Mouse (Mus musculus) liver, embryonic 13.5 days (tissue): Measurements from ENCODE around the gene 1190007I07Rik. TPM values are rescaled to one million over a fixed set of nuclear protein-coding genes. Genes with fewer than 3 reads are reported as not detected.
A peak's percentile ranks its signal among the peaks of the same experiment; 100 is the strongest.
"Not testable (repeated sequence)": the region's sequence is repeated elsewhere in the genome, so short reads cannot be mapped to it uniquely, and the experiment has no call there.

ENCODE experiments used
- ATAC-seq: fragments of 200-750 bp; cut with Nextera tagmentation; 2 replicates; pipeline ENCODE4 v1.8.0; 2017; ENCODE audit warnings: low read depth, mild to moderate bottlenecking, moderate number of reproducible peaks, moderate library complexity
- DNase-seq: peaks from one replicate; pipeline ENCODE4 v3.0.0; 2022
- H3K27ac ChIP-seq: fragments of 300-500 bp; sonication (generic); 2 replicates; pipeline ENCODE4 v1.5.1; 2015; ENCODE audit warnings: moderate library complexity, mild to moderate bottlenecking, inconsistent platforms
- H3K27me3 ChIP-seq: fragments of 300-500 bp; sonication (generic); 2 replicates; pipeline ENCODE4 v1.6.1; 2015; ENCODE audit warnings: mild to moderate bottlenecking, inconsistent platforms
- H3K36me3 ChIP-seq: fragments of 300-500 bp; sonication (generic); 2 replicates; pipeline ENCODE4 v1.6.1; 2015; ENCODE audit warnings: mild to moderate bottlenecking, inconsistent platforms
- H3K4me1 ChIP-seq: fragments of 300-500 bp; sonication (generic); replicated peaks from 2 replicates; pipeline ENCODE4 v1.6.1; 2015; ENCODE audit warnings: inconsistent platforms
- H3K4me2 ChIP-seq: fragments of 300-500 bp; sonication (generic); 2 replicates; pipeline ENCODE4 v1.6.1; 2015; ENCODE audit warnings: inconsistent platforms, mild to moderate bottlenecking, moderate library complexity
- H3K4me3 ChIP-seq: fragments of 300-500 bp; sonication (generic); replicated peaks from 2 replicates; pipeline ENCODE4 v1.5.1; 2015; ENCODE audit warnings: mild to moderate bottlenecking, inconsistent platforms
- H3K9ac ChIP-seq: fragments of 300-500 bp; sonication (generic); 2 replicates; pipeline ENCODE4 v1.6.1; 2015; ENCODE audit warnings: mild to moderate bottlenecking, inconsistent platforms
- H3K9me3 ChIP-seq: fragments of 300-500 bp; sonication (generic); replicated peaks from 2 replicates; pipeline ENCODE4 v1.6.1; 2016; ENCODE audit warnings: inconsistent platforms
- WGBS: fragments of 180-500 bp; shearing (Covaris S2); methylation state at CpG from one replicate; pipeline ENCODE4 v1.1.7; 2015; ENCODE audit not compliant: insufficient replicate concordance; 5-methylcytosine and 5-hydroxymethylcytosine counted together
- polyA plus RNA-seq: library from polyadenylated mRNA; unstranded; fragments of >200 nt; fragmentation: Nextera tagmentation; extraction: Ambion mirVana; gene quantifications from 2 replicates; pipeline ENCODE4 v1.2.1, GENCODE M21; 2015

Gene 1190007I07Rik
- polyA plus RNA-seq, 1 experiment from 2014 or later: 47.5 TPM

- H3K9ac ChIP-seq: peak overlapping the region; percentile 79
- no peaks in the 10 kb centered on the region for H3K36me3 ChIP-seq
- DNase-seq (no peak), ATAC-seq (peak; percentile 12)
- peak overlapping the region; percentile 72 for H3K4me2 ChIP-seq
- H3K4me3 ChIP-seq: peak overlapping the region; percentile 72
- H3K4me1 ChIP-seq: peaks cover 17% of the 10 kb centered on the region
- peak overlapping the region; percentile 75; the same call in 1 of the 2 replicates for H3K27ac ChIP-seq
- H3K27me3 ChIP-seq: no peaks in the 10 kb centered on the region
- H3K9me3 ChIP-seq: no peaks in the 10 kb centered on the region
- WGBS: 14% methylated on average over 9 of the region's 9 CpGs
These were observed 793 bp downstream of the 1190007I07Rik start for GRCm38 (mm10) chr10:82622235-82622634.

- H3K36me3 ChIP-seq, H3K27ac ChIP-seq, H3K4me2 ChIP-seq, H3K4me1 ChIP-seq, H3K9ac ChIP-seq, DNase-seq, ATAC-seq, H3K9me3 ChIP-seq, H3K27me3 ChIP-seq, H3K4me3 ChIP-seq: not testable (repeated sequence)
- WGBS: 48% methylated on average over 4 of the region's 4 CpGs
These were observed 28.6 kb downstream of the 1190007I07Rik start for GRCm38 (mm10) chr10:82594421-82594820.

GRCm38 (mm10) chr10:82589673-82590072 lies 33.4 kb downstream of the 1190007I07Rik start:
- not testable (repeated sequence) for H3K36me3 ChIP-seq, DNase-seq, H3K9ac ChIP-seq, H3K4me2 ChIP-seq, H3K27me3 ChIP-seq, H3K9me3 ChIP-seq, ATAC-seq, H3K4me1 ChIP-seq, H3K27ac ChIP-seq, H3K4me3 ChIP-seq
- 65% methylated on average over 9 of the region's 9 CpGs for WGBS

- DNase-seq, H3K27ac ChIP-seq, H3K4me3 ChIP-seq, ATAC-seq, H3K9me3 ChIP-seq, H3K27me3 ChIP-seq, H3K9ac ChIP-seq, H3K4me1 ChIP-seq, H3K4me2 ChIP-seq, H3K36me3 ChIP-seq: not testable (repeated sequence)
- WGBS: 89% methylated on average over 11 of the region's 11 CpGs
These were observed 51.9 kb downstream of the 1190007I07Rik start for GRCm38 (mm10) chr10:82571091-82571490.

Other genes starting within 250 kb of the 1190007I07Rik start
- not detected in 2 replicates for gene Gm1553, start 130.6 kb downstream of the 1190007I07Rik start, polyA plus RNA-seq
- 52.0 and 61.1 TPM in 2 replicates for gene Tdg, start 6.6 kb upstream of the 1190007I07Rik start, polyA plus RNA-seq
- 0.67 TPM in 2 replicates for gene Glt8d2, start 67.4 kb upstream of the 1190007I07Rik start, polyA plus RNA-seq
- 11.4 and 16.3 TPM in 2 replicates for gene Hcfc2, start 72.9 kb upstream of the 1190007I07Rik start, polyA plus RNA-seq
- gene Nfyb, start 140.9 kb upstream of the 1190007I07Rik start, polyA plus RNA-seq: 36.1 and 43.5 TPM in 2 replicates
- gene Txnrd1, start 210.7 kb upstream of the 1190007I07Rik start, polyA plus RNA-seq: 67.9 and 78.2 TPM in 2 replicates
- 0.22 and 0.28 TPM in 2 replicates for gene Eid3, start 243.4 kb upstream of the 1190007I07Rik start, polyA plus RNA-seq